Mouse (Mus musculus) ES-Bruce4 (cell line): ENCODE measurements around the gene Lhpp.

Experiments
- CTCF ChIP-seq: IDR thresholded peaks from one replicate; pipeline ENCODE4 v1.8.1; 2011; ENCODE audit warnings: low read depth, low read length
- EP300 ChIP-seq: IDR thresholded peaks from 2 replicates; pipeline ENCODE4 v1.6.1; 2011; ENCODE audit warnings: low read depth, low read length; ENCODE audit not compliant: insufficient read depth
- POLR2A ChIP-seq: IDR thresholded peaks from one replicate; pipeline ENCODE4 v1.8.1; 2011; ENCODE audit warnings: low read length; ENCODE audit not compliant: insufficient read depth

GRCm38 (mm10) chr7:132748076-132748769 is 137.8 kb downstream of the Lhpp start:
- TF ChIP-seq CTCF (no peak), POLR2A (no peak), EP300 (no peak)
